Mouse (Mus musculus): ENCODE measurements around the gene Arfip1. TPM values are rescaled to one million over a fixed set of nuclear protein-coding genes. Genes with fewer than 3 reads are reported as not detected.

Gene Arfip1
- total RNA-seq, 2 experiments from 2014 or later = 18.2 to 18.7 TPM

DNA sequence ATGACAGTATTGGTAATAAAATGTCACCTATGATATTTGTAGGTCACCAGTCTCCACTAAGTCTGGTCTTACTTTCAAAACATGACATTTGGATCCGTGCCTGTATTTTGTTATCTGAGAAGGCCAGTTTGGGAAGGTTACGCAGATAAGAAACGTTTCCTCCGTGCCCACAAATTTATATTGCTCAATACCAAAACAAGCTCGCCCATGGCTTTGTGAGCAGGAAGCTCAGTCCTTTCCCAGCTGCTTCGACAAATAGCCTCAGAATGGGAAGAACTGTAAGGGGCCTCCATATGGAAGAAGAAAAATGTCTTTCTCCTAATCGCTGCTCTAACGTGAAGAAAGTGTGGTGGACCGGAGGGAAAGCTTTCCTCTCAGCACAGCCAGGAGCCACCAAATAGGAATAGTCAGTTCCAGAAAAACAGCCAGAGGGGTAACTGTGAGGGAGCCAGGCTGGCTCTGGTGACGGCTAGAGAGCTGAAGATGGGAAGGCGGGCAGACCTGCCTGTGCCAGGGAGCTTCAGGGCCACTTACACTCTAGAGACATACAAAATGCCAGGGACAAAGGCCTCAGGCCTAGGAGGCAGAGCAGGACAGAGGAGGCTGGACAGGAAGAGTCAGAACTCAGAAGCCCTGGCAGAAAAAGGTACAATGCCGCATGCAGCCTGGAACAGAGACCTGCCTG lies 126.5 kb downstream of the Arfip1 start:
- TF ChIP-seq CTCF (conservative IDR thresholded peaks at IDR 0.05) = no peak
- no peak overlapping the region for H3K27ac ChIP-seq
- no peak for DNase-seq (ENCODE audit: low spot score in 2 of 2)

DNA sequence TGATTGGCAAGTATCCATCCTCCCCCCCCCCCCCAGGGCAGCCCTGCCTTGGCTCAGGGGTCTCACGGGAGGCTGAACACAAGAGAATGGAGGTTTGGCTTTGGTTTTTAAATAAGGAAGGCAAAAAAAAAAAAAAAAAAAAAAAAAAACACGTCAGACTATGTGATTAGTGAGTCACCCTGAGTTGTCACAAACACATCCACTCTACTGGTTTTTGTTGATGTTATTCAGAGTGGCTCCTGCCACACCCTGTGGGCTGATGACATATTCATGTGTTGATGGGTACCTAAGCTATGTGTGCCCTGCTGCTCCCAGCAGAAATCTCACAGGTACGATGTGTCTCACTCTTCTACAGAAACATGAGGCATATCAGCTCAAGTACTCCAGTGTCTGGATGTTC lies 131.8 kb downstream of the Arfip1 start:
- no peak overlapping the region for H3K27ac ChIP-seq
- H3K4me3 ChIP-seq = no peak overlapping the region
- no peak for DNase-seq (ENCODE audit: low spot score in 2 of 2)
- no peak for TF ChIP-seq CTCF (conservative IDR thresholded peaks at IDR 0.05)

More for the DNA sequence above, 126.5 kb downstream of the Arfip1 start:
- H3K4me3 ChIP-seq = no peak overlapping the region

DNA sequence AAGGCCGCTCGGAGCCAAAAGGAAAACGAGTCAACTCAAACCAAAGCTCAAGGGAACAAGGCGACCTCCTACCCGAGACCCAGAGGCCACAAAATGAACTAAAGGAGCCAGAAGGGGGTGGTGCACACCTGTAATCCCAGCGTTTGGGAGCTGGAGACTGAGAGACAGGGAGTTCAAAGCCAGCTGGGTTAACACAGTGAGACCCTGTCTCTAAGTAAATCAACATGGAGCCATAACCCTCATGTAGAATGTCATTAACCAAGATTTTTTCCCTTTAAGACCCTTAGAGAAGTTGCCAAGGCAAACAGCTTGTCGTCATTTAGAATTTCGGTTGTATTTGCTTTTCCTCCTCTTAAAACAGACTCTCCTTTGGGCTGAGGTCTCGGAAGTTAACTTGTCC lies 133.4 kb downstream of the Arfip1 start:
- TF ChIP-seq CTCF (conservative IDR thresholded peaks at IDR 0.05) = no peak
- Histone ChIP-seq H3K27ac (no peak overlapping the region), H3K4me3 (no peak overlapping the region)
- no peak for DNase-seq (ENCODE audit: low spot score in 2 of 2)

DNA sequence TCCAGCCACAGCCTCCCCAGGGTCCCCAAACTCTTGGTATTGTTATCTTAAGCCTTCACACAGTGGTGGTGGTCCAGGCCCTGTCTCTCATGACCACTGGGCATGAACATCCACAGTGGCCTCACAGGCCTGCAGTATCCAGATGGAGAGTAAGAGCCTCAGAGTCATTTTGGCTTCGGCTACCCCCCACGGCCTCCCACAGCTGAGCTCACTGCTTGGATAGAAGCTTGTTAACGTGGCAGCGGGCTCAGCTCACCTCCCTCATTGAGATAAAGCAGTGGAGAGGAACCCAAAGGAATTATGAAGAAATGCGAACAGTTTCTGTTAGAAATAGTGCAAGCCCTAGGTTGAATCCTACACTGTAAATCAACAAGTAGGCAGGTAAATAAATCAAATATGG lies 134.6 kb downstream of the Arfip1 start:
- H3K4me3 ChIP-seq = no peak overlapping the region
- H3K27ac ChIP-seq = no peak overlapping the region
- DNase-seq (ENCODE audit: low spot score in 2 of 2) = no peak
- no peak for TF ChIP-seq CTCF (conservative IDR thresholded peaks at IDR 0.05)

Other genes with a start within 250 kb of the Arfip1 start
- 1 to 10 TPM; 1.7 to 2.2 TPM for gene Fhdc1, start 102.2 kb downstream of the Arfip1 start, total RNA-seq (2021)
- gene Tigd4, start 10.9 kb upstream of the Arfip1 start, total RNA-seq (2021) = under 1 TPM in 1 of 2 experiments, not detected in 1; 0.12 TPM
- under 1 TPM; 0.12 to 0.72 TPM for gene Tmem154, start 83.6 kb upstream of the Arfip1 start, total RNA-seq (2021)
- 100 to 1,000 TPM; 156 to 160 TPM for gene Fbxw7, start 232.6 kb upstream of the Arfip1 start, total RNA-seq (2021)

Measured in layer of hippocampus, adult 2 months (tissue).